Mouse (Mus musculus): Measurements from ENCODE around the gene Cbx7. TPM values are rescaled to one million over a fixed set of nuclear protein-coding genes. Genes with fewer than 3 reads are reported as not detected.

Cbx7 gene
- total and polyA plus RNA-seq, 3 experiments = 2.9 to 11.1 TPM; not detected in 1

DNA sequence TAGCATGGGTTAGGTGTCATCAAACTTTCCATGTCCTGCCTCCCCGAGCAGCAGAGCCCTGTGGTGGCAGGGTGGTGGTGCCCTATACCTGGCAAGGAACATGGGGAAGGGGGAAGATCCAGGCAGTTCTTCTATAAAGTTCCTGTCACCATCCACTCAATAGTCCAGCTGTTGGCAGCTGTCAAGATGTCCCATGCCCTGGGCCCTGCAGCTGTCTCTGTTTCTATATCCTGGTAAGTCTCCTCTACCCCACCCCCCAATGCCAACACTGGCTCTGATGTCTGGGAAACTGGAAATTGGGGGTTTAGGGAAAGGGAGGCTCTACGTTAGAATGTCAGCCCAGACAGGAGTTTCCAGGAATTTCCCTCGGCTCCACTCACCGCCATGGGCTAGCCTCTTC is 23.6 kb upstream of the Cbx7 start:
- no peak for TF ChIP-seq HCFC1 (IDR thresholded peaks at IDR 0.05; ENCODE audit: low read depth, low read length)
- TF ChIP-seq MYB (IDR thresholded peaks at IDR 0.05; ENCODE audit: low read depth, low read length) = no peak
- no peak for TF ChIP-seq MEF2A (IDR thresholded peaks at IDR 0.05; ENCODE audit: extremely low read depth, insufficient replicate concordance, low read depth, low read length, poor library complexity, severe bottlenecking)
- no peak for TF ChIP-seq POLR2A (IDR thresholded peaks at IDR 0.05; ENCODE audit: control insufficient read depth in 1 of 2, insufficient read depth in 1 of 2, low read depth in 1 of 2, low read length in 2 of 2, poor library complexity in 1 of 2)
- no peak for TF ChIP-seq ETS1 (IDR thresholded peaks at IDR 0.05; ENCODE audit: low read depth, low read length)
- TF ChIP-seq ZMIZ1 (IDR thresholded peaks at IDR 0.05; ENCODE audit: low read depth, low read length) = no peak
- no peak for TF ChIP-seq MXI1 (IDR thresholded peaks at IDR 0.05; ENCODE audit: low read depth, low read length)
- TF ChIP-seq NRF1 (IDR thresholded peaks at IDR 0.05; ENCODE audit: insufficient read depth, low read depth, low read length, poor library complexity, severe bottlenecking) = no peak
- no peak for TF ChIP-seq POLR2AphosphoS5 (IDR thresholded peaks at IDR 0.05; ENCODE audit: borderline replicate concordance, low read depth, low read length)
- TF ChIP-seq CHD1 (IDR thresholded peaks at IDR 0.05; ENCODE audit: low read depth, low read length) = no peak
- no peak for TF ChIP-seq RAD21 (IDR thresholded peaks at IDR 0.05; ENCODE audit: low read depth, low read length)
- TF ChIP-seq USF2 (IDR thresholded peaks at IDR 0.05; ENCODE audit: borderline replicate concordance in 1 of 2, insufficient read depth in 1 of 2, low read depth in 1 of 2, low read length in 2 of 2) = no peak
- TF ChIP-seq JUND (IDR thresholded peaks at IDR 0.05; ENCODE audit: low read depth, low read length) = no peak
- TF ChIP-seq ZKSCAN1 (IDR thresholded peaks at IDR 0.05; ENCODE audit: low read depth, low read length) = no peak
- TF ChIP-seq ZC3H11A (IDR thresholded peaks at IDR 0.05; ENCODE audit: low read depth, low read length) = no peak
- no peak for TF ChIP-seq NELFE (IDR thresholded peaks at IDR 0.05; ENCODE audit: low read depth, low read length)
- no peak for TF ChIP-seq GABPA (IDR thresholded peaks at IDR 0.05; ENCODE audit: low read depth, low read length)
- TF ChIP-seq E2F4 (IDR thresholded peaks at IDR 0.05; ENCODE audit: borderline replicate concordance, low read depth, low read length) = no peak
- no peak for TF ChIP-seq TAL1 (IDR thresholded peaks at IDR 0.05; ENCODE audit: low read length)
- TF ChIP-seq MAZ (IDR thresholded peaks at IDR 0.05; ENCODE audit: low read depth, low read length) = no peak
- Histone ChIP-seq H3K9ac (ENCODE audit: control insufficient read depth, low read depth, low read length, poor library complexity, severe bottlenecking) (no peak overlapping the region), H3K27me3 (ENCODE audit: control insufficient read depth in 1 of 2, insufficient read depth in 2 of 2, low read length in 2 of 2) (no peaks in the 10 kb centered on the region; a peak in 1 of 4 replicates), H3K4me3 (ENCODE audit: control insufficient read depth in 1 of 2, insufficient read depth in 1 of 2, low read depth in 2 of 2, low read length in 2 of 2) (no peak overlapping the region), H3K9me3 (replicated peaks; ENCODE audit: insufficient read depth, low read length) (no peaks in the 10 kb centered on the region), H3K36me3 (ENCODE audit: control insufficient read depth in 1 of 2, insufficient read depth in 2 of 2, low read length in 2 of 2) (no peaks in the 10 kb centered on the region), H3K4me1 (ENCODE audit: control insufficient read depth in 1 of 2, insufficient read depth in 2 of 2, low read length in 2 of 2) (no peaks in the 10 kb centered on the region), H3K79me2 (ENCODE audit: control insufficient read depth, insufficient read depth, low read length, poor library complexity) (no peaks in the 10 kb centered on the region), H3K27ac (ENCODE audit: control insufficient read depth, low read depth, low read length) (no peak overlapping the region)
- DNase-seq (ENCODE audit: low read depth, low spot score) = no peak

DNA sequence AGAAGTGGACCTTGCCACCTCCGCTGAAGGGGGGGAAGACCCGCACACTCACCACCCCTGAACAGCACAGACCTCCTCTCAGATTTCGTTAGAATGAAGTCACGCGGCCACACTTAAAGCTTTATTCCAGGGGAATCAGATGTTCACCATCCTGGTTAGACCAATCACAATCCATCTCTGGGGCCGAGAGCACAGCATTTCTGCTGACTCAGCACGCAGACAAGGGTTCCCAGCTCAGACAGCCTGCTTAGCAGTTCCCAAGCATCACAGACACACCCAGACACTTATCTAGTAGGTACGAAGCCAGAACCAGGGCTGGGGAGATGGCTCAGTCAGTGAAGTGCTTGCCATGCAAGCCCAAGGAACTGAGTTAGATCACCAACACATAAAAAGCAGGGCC is 15.3 kb upstream of the Cbx7 start:
- no peak for DNase-seq (ENCODE audit: low read depth, low spot score)
- Histone ChIP-seq H3K36me3 (ENCODE audit: control insufficient read depth in 1 of 2, insufficient read depth in 2 of 2, low read length in 2 of 2) (no peaks in the 10 kb centered on the region), H3K9me3 (replicated peaks; ENCODE audit: insufficient read depth, low read length) (no peaks in the 10 kb centered on the region), H3K79me2 (ENCODE audit: control insufficient read depth, insufficient read depth, low read length, poor library complexity) (no peaks in the 10 kb centered on the region), H3K4me3 (ENCODE audit: control insufficient read depth in 1 of 2, insufficient read depth in 1 of 2, low read depth in 2 of 2, low read length in 2 of 2) (no peak overlapping the region), H3K4me1 (ENCODE audit: control insufficient read depth in 1 of 2, insufficient read depth in 2 of 2, low read length in 2 of 2) (no peaks in the 10 kb centered on the region), H3K9ac (ENCODE audit: control insufficient read depth, low read depth, low read length, poor library complexity, severe bottlenecking) (no peak overlapping the region), H3K27ac (ENCODE audit: control insufficient read depth, low read depth, low read length) (no peak overlapping the region), H3K27me3 (ENCODE audit: control insufficient read depth in 1 of 2, insufficient read depth in 2 of 2, low read length in 2 of 2) (no peaks in the 10 kb centered on the region; a peak in 1 of 4 replicates)
- TF ChIP-seq MAFK (IDR thresholded peaks at IDR 0.05; ENCODE audit: borderline replicate concordance, low read depth, low read length) (peak; percentile 68; the same call in 1 of the 2 replicates), BHLHE40 (IDR thresholded peaks at IDR 0.05; ENCODE audit: borderline replicate concordance, low read depth, low read length) (no peak)

All from MEL (cell line).